Mouse (Mus musculus) midbrain, postnatal 0 days (tissue): ENCODE results near the gene Cd276. TPM values are rescaled to one million over a fixed set of nuclear protein-coding genes. Genes with fewer than 3 reads are reported as not detected.
A peak's percentile ranks its signal among the peaks of the same experiment; 100 is the strongest.
"Not testable (repeated sequence)": the region's sequence is repeated elsewhere in the genome, so short reads cannot be mapped to it uniquely, and the experiment has no call there.

ENCODE experiments used
- ATAC-seq: fragments of 200-750 bp; cut with Nextera tagmentation; 2 replicates; pipeline ENCODE4 v1.8.0; 2017; ENCODE audit warnings: moderate number of reproducible peaks, mild to moderate bottlenecking, moderate TSS enrichment, moderate library complexity; ENCODE audit not compliant: low FRiP score
- DNase-seq: peaks from one replicate; pipeline ENCODE4 v3.0.0-alpha.2; 2015; ENCODE audit warnings: low spot score
- H3K27ac ChIP-seq: fragments of 300-500 bp; sonication (generic); 2 replicates; pipeline ENCODE4 v1.5.1; 2014; ENCODE audit warnings: low read depth, mild to moderate bottlenecking, low read length, mixed read lengths
- H3K27me3 ChIP-seq: fragments of 300-500 bp; sonication (generic); 2 replicates; pipeline ENCODE4 v1.6.1; 2014; ENCODE audit warnings: low read length, control low read depth, mixed read lengths; ENCODE audit not compliant: insufficient read depth
- H3K36me3 ChIP-seq: fragments of 300-500 bp; sonication (generic); 2 replicates; pipeline ENCODE4 v1.6.1; 2014; ENCODE audit warnings: low read length, control low read depth, mixed read lengths; ENCODE audit not compliant: insufficient read depth
- H3K4me1 ChIP-seq: fragments of 300-500 bp; sonication (generic); 2 replicates; pipeline ENCODE4 v1.6.1; 2014; ENCODE audit warnings: mild to moderate bottlenecking, control low read depth, antibody characterized with exemption, low read length, mixed read lengths; ENCODE audit not compliant: insufficient read depth
- H3K4me2 ChIP-seq: fragments of 300-500 bp; sonication (generic); 2 replicates; pipeline ENCODE4 v1.6.1; 2014; ENCODE audit warnings: low read depth, mild to moderate bottlenecking, low read length, mixed read lengths; ENCODE audit not compliant: poor library complexity, severe bottlenecking
- H3K4me3 ChIP-seq: fragments of 300-500 bp; sonication (generic); 2 replicates; pipeline ENCODE4 v1.5.1; 2014; ENCODE audit warnings: low read depth, mild to moderate bottlenecking, low read length, moderate library complexity
- H3K9ac ChIP-seq: fragments of 300-500 bp; sonication (generic); replicated peaks from 2 replicates; pipeline ENCODE4 v1.6.1; 2014; ENCODE audit warnings: mild to moderate bottlenecking, low read length, moderate library complexity, mixed read lengths; ENCODE audit not compliant: poor library complexity, severe bottlenecking
- H3K9me3 ChIP-seq: fragments of 300-500 bp; sonication (generic); 2 replicates; pipeline ENCODE4 v1.6.1; 2016; ENCODE audit warnings: low read length, control low read depth
- CTCF ChIP-seq: IDR thresholded peaks from 2 replicates; pipeline ENCODE4 v1.5.1; 2016; ENCODE audit warnings: antibody characterized with exemption, mild to moderate bottlenecking
- WGBS: fragments of 180-500 bp; shearing (Covaris S2); extraction: QIAGEN DNeasy Blood & Tissue Kit; methylation state at CpG from one replicate; pipeline ENCODE4 v1.1.7; 2014; 5-methylcytosine and 5-hydroxymethylcytosine counted together
- polyA plus RNA-seq: library from polyadenylated mRNA; unstranded; fragments of >200 nt; fragmentation: Nextera tagmentation; extraction: Ambion mirVana; gene quantifications from 2 replicates; pipeline ENCODE4 v1.2.1, GENCODE M21; 2015
- total RNA-seq: library from RNA; depleted of rRNA; stranded (reverse); fragments of >200 nt; gene quantifications from 2 replicates; pipeline ENCODE4 v1.2.3, GENCODE M21; 2014

Cd276 gene
- total and polyA plus RNA-seq, 2 experiments from 2014 or later: 21.5 to 25.5 TPM

DNA sequence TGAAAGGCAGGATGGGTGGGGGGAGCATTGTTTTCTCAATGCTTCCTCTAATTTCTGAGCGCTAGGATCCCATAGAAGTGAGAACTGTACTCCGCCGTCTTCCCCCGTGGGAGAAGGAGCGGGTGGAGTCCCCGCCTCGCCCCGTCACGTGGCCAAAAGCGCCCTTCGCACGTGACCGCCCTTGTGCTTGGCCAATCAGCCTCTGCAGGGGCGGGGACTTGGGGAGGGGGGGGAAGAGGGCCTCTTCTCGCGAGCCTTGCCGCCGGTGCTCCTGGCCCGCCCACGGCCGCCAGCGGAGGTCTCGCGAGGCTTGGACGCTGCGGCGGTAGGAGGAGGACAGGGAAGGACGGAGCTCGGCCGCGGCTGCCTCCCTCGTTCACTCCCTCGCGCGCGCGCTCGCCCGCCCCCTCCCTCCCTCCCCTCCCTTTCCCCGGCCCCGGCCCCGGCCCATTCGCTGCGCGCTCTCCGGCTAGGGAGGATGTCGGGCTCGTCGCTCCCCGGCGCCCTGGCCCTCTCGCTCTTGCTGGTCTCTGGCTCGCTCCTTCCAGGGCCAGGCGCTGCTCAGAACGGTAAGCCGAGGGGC lies 26.8 kb upstream of the Cd276 start, which contains the start of gene Nptn:
TSS of gene Nptn (plus strand) at position 283 of the 583 bp plus-strand sequence.
- Histone ChIP-seq H3K9me3 (no peaks in the 10 kb centered on the region), H3K9ac (peak within 1 kb of the TSS; percentile 98), H3K4me1 (peaks cover 3% of the 10 kb centered on the region; the same call in 1 of the 2 replicates), H3K27me3 (no peaks in the 10 kb centered on the region), H3K4me2 (peak within 1 kb of the TSS; percentile 83), H3K27ac (peak within 1 kb of the TSS; percentile 99), H3K36me3 (no peaks in the 10 kb centered on the region), H3K4me3 (peak within 1 kb of the TSS; percentile 98)
- TF ChIP-seq CTCF: no peak
- ATAC-seq (peak; percentile 99), DNase-seq (peak; percentile 98)
- under 1% methylated on average over 37 of the region's 56 CpGs for WGBS

DNA sequence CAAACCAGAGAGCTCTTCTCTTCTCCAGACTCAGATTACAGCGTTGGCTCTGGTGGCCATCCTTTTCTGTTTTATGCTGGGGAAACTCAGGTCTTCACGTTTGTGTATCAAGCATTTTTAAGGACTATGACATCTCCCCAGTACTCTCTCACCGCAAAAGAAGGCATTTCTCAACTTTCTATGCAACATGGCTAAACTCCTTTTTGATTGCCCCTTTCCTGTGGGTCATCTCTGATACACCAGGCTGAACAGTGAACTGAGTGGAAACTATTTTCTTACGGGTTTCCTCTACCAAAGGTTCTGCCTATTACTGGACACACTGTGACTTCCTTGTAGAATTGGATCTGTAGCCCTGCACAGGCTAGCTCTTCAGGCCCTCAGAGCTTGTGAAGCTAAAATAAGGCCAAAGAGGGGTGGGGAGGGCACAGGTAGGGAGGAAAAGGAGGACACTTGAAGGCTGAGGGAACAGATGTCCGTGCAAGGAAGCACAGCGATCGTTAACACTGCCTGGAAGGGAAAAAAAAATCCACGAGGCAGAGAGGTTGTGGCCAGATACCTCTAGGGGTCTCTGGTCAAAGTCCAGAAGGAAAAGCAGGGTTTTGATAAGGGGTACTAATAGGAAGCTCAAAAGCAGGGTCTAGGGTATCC lies 26.2 kb upstream of the Cd276 start:
- Histone ChIP-seq H3K4me2 (peak overlapping the region; percentile 65), H3K27me3 (no peaks in the 10 kb centered on the region), H3K9ac (peak overlapping the region; percentile 74), H3K36me3 (no peaks in the 10 kb centered on the region), H3K9me3 (no peaks in the 10 kb centered on the region), H3K4me1 (peaks cover 3% of the 10 kb centered on the region; the same call in 1 of the 2 replicates), H3K27ac (peak overlapping the region; percentile 78), H3K4me3 (peak overlapping the region; percentile 98)
- peak; percentile 26; the same call in 1 of the 2 replicates for TF ChIP-seq CTCF
- DNase-seq (no peak), ATAC-seq (no peak)
- WGBS: 34% methylated on average over 8 of the region's 8 CpGs

DNA sequence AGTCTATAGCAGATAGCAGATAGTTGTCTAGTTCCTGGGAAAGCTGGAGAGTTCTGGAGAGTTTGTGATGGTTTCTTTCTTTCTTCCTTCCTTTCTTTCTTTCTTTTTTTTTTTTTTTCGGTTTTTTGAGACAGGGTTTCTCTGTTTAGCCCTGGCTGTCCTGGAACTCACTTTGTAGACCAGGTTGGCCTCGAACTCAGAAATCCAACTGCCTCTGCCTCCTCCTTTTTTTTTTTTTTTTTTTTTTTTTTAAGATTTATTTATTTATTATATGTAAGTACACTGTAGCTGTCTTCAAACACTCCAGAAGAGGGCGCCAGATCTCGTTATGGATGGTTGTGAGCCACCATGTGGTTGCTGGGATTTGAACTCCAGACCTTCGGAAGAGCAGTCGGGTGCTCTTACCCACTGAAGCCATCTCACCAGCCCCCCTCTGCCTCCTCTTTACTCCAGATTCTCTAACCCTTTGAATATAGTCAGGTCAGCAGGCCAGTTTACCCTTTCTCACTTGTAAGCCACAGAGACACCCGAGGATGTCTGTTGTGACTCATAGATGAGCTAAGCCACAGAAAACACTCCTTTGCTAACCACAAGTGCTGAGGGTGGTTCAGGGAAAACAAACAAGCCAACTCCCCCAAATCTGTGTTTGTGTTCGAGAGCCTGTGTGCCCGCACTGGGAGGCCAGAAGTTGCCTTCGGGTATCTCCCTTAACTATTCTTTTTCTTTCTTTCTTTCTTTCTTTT lies 25.4 kb upstream of the Cd276 start:
- H3K36me3 ChIP-seq, DNase-seq, H3K27me3 ChIP-seq, H3K9me3 ChIP-seq, H3K4me1 ChIP-seq, H3K4me2 ChIP-seq, H3K9ac ChIP-seq, ATAC-seq, H3K27ac ChIP-seq, H3K4me3 ChIP-seq: not testable (repeated sequence)
- 83% methylated on average over 10 of the region's 10 CpGs for WGBS

- Histone ChIP-seq H3K36me3 (no peaks in the 10 kb centered on the region), H3K4me2 (no peak overlapping the region), H3K4me1 (peaks cover 3% of the 10 kb centered on the region; the same call in 1 of the 2 replicates), H3K9me3 (no peaks in the 10 kb centered on the region), H3K4me3 (no peak overlapping the region), H3K27ac (no peak overlapping the region), H3K27me3 (no peaks in the 10 kb centered on the region), H3K9ac (no peak overlapping the region)
- peak; percentile 87 for TF ChIP-seq CTCF
- WGBS: 28% methylated on average over 3 of the region's 3 CpGs
- DNase-seq (peak; percentile 84), ATAC-seq (no peak)
Measured at GRCm38 (mm10) chr9:58578669-58579068, 23.4 kb upstream of the Cd276 start.

DNA sequence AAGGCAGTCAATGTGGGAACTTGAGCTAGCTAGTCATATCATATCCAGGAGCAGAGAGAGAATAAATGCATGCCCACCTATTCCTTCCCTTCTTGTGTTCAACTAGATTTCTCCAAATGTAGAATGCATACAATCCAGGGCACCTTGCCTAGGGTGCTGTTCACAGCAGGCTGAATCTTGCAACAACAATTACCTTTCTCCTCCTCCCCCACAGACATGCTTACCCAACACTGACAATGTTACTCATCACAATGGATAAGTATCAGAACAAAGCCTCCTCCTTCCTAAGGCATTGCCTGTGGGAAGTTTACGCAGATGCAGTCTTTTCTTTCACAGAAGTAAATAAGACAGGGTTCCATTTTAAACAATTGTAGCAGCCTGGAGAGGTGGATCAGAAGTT lies 15.8 kb upstream of the Cd276 start:
- Histone ChIP-seq H3K4me3 (no peak overlapping the region), H3K36me3 (peaks cover 6% of the 10 kb centered on the region; the same call in 1 of the 2 replicates), H3K4me1 (no peaks in the 10 kb centered on the region), H3K4me2 (no peak overlapping the region), H3K27me3 (no peaks in the 10 kb centered on the region), H3K27ac (no peak overlapping the region), H3K9ac (no peak overlapping the region), H3K9me3 (no peaks in the 10 kb centered on the region)
- no peak for TF ChIP-seq CTCF
- 83% methylated on average over 1 of the region's 1 CpGs for WGBS
- DNase-seq (no peak), ATAC-seq (no peak)

- Histone ChIP-seq H3K9ac (no peak overlapping the region), H3K27ac (no peak overlapping the region), H3K27me3 (no peaks in the 10 kb centered on the region), H3K4me3 (no peak overlapping the region), H3K4me1 (no peaks in the 10 kb centered on the region), H3K4me2 (no peak overlapping the region), H3K9me3 (no peaks in the 10 kb centered on the region), H3K36me3 (peaks cover 6% of the 10 kb centered on the region; the same call in 1 of the 2 replicates)
- peak; percentile 54 for TF ChIP-seq CTCF
- ATAC-seq: no peak
- DNase-seq: no peak
Measured at GRCm38 (mm10) chr9:58567682-58568081, 12.4 kb upstream of the Cd276 start.

DNA sequence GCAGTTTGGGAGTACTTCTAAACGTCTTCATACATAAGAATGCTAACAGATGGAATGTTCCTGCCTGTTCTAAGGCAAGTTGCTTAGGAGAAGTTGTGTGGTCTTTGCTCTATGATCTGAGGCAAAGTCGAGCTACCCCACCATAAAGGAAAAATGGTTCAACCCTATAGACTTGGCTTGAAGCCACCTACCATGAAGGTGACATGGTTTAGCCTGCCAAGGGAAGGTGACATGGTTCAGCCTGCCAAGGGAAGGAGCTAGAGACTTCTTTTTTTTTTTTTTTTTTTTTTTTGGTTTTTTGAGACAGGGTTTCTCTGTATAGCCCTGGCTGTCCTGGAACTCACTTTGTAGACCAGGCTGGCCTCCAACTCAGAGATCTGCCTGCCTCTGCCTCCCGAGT lies 10.7 kb upstream of the Cd276 start:
- H3K4me1 ChIP-seq, H3K9me3 ChIP-seq, H3K36me3 ChIP-seq, H3K4me2 ChIP-seq, H3K27ac ChIP-seq, H3K27me3 ChIP-seq, H3K9ac ChIP-seq, DNase-seq, ATAC-seq, H3K4me3 ChIP-seq: not testable (repeated sequence)
- WGBS: 75% methylated on average over 3 of the region's 3 CpGs
